Mouse (Mus musculus): ENCODE measurements around the gene Bloc1s6. TPM values are rescaled to one million over a fixed set of nuclear protein-coding genes. Genes with fewer than 3 reads are reported as not detected.

Gene Bloc1s6
- polyA plus RNA-seq, 1 experiment, result 38.2 TPM

DNA sequence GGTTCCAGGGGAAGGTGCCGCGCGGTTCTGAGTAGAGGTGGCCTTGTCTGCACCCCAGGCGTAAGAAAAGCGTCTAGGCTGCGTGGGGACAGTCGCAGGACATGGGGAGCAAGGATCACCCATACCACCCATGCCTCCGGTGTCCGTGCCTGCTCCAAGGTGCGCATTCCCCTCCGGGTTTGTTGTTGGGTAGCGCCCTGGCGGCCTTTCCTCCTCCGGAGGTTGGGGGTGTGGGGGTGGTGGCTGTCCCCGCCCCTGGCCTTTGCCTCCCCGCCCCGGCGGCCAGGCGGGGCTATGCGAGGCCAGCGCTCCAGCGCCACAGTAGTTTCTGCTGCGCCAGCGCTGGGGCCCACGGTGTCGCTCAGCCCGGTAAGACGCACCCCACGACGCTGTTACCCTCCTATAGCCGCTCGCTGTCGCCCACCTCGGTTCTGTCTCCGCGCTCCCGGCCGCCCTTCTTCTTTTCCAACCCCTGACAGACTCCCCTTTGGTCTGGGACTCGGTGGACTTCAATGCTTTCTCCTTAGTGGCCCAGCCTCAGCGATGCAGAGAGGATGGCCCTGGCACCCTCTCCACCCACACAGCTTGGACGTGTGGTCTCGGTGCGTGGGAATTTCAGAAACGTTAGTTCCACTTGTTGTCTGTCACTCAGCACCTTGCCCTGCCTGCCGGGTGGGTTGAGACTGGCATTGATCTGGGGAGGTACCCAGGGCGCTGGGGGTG, 26.9 kb downstream of the Bloc1s6 start, which contains the start of gene Sqor:
TSS of gene Sqor (plus strand) at position 167 of the 723 bp plus-strand sequence.
- peak; percentile 76 for DNase-seq (ENCODE audit: low spot score)

DNA sequence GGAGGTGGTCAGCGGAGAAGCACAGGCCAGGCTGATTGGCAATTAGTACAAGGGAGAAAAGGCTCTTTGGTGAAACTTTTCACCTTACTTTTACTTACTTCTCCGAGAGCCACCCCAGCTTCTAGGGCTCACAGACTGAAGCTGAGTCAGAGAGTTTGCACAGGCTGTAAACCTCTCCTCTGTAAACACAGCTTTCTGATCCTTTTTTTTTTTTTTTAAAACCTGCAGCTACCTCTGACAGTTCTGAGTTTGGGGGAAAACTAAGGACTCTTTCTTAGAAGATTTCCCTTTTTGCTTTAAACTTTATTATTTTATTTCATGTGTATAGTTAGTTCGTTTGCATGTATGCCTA, 27.5 kb downstream of the Bloc1s6 start:
- DNase-seq (ENCODE audit: low spot score), result no peak

DNA sequence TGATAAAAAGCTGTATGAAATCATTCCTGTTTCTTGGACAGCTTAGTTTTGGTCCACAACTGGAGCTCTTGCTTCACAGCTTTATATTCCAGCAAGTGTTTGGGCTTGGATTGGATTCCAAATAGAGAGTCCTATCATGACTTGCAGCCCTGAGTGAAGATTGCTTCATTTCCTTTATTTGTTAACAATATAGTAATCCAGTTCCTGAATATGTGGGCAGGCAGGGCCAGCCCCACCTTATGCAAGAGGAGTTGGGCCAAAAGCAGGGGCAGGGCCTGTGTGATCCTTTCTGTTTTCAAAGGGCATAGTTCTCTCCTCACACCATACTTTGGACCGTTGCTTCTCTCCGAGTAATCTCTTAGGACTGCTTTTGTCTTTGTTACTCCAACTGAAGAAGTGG, 32.7 kb downstream of the Bloc1s6 start:
- DNase-seq (ENCODE audit: low spot score), result no peak

DNA sequence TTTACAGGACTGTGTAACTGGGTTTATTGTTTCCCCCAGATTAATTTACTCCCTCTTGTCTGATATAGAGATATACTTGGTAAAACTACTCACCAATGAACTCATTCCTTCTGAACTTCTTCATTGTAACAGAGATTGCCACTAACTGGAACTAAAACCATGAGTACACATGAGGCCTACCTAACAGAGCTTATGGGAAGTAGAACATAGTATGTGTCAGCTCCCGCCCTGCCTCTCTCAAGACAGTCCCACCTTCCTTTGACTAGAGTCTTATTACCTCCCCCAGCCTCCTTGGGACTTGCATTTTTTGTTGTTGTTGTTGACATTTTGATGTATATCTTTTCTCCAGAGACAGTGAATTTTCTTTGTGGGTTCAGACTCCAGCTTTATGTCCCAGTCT, 34.6 kb downstream of the Bloc1s6 start:
- DNase-seq (ENCODE audit: low spot score), result no peak

DNA sequence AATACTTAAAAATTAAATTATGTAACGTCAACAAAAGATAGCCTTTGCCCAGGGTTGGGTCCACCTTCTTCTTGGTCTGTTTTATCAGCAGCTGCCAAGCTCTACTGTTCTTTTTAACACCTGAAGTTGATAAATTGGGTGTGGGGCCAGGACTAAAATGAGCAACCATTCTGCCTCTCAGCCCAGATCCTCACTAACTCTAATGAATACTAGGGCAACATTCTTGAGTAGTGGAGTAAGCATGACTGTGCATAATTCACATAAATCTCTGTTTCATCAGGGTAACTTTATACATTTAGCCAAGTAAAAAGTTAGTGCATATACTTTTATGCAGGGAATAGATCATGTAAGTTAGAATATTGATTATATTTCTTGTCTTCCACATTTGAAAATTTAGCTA, 37.2 kb downstream of the Bloc1s6 start:
- no peak for DNase-seq (ENCODE audit: low spot score)

DNA sequence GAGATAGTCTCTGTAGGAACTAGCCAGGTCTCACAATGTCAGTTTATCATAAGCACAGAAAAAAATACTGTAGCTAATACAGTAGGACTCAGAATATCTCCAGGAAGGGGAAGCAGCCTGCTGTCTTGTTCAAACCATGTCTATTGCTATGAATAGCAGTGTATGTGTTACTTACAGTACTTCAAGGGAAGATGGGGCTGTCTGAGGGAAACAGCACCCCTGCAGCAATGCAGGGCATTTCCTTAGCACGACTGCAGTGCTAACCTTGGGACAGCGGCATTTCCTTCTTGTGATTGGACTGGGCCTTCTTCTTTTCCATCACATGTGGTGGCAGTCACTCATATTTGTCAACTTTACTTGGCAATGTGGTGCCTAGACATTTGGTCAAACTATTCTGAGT, 38.5 kb downstream of the Bloc1s6 start:
- no peak for DNase-seq (ENCODE audit: low spot score)

DNA sequence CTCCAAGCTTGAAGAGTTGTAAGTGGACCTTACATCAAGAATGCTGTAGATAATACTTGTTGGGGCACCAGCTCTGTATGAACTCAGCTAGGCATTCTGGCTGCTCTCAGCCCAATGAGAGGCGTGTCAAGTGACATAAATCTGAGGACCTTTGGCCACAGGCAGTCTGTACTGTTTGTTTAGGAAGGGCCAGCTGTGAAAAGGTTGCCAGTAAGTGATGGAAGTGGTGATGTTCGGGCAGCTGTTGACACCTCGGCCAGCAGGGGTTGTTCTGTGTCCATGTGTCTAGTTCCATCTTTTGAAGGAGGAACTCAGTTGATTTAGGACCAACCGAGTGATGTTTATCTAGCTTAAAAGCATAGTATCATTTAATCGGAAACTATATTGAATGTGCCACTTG, 41.7 kb downstream of the Bloc1s6 start:
- DNase-seq (ENCODE audit: low spot score), result no peak

DNA sequence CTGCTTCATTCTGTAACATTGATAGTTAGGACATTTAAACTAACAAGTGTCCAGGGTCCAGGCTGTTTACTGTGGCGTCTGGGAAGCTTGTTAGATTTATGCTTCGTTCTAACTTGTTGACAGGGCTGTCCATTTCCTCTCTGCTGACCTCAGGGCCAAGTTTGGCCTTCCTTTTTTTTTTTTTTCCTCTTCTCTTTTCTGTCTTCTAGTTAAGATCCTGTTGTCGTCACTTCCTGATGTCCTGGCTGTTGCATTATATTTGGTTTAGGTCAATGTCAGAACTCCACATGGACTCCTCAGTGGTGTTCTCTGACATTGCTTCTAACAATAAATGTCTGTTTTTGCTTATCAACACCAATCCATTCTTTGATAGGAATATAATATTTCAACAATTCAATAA, 42.1 kb downstream of the Bloc1s6 start:
- no peak for DNase-seq (ENCODE audit: low spot score)

DNA sequence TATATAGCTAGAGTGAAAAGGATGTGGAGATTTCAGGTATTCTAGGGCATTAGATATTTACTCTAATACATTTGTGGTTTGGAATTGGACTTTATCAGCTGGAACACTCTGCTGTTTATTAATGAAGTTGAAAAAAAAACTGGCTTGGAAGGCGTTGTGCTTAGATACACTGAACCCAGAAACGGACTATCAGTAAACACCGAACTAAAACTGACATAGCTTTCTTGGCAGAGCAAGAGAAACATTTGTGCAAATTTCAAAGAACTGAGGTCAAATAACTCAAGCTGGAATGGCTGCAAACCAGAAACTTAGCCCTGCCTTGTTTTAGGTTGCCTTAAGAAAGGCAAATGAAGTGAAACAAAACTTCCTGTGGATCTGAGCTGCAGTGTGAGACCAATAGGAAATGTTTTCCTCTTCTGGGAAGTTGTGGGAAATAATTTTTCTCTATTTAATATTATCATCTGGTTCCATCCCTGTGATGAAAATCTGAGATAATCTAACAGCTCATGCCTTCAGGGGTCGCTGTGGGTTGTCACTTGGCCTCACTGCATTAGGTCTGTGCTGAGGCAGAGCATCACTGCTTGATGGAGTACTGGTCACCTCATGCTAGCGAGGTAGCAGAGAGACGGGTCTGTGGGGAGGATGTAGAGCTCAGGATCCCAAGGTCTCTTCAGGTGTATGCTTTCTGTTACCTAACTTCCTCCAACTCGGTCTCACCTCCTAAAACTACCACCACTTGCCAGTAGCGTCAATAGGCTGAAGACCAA, 43.5 kb downstream of the Bloc1s6 start:
- no peak for DNase-seq (ENCODE audit: low spot score)

DNA sequence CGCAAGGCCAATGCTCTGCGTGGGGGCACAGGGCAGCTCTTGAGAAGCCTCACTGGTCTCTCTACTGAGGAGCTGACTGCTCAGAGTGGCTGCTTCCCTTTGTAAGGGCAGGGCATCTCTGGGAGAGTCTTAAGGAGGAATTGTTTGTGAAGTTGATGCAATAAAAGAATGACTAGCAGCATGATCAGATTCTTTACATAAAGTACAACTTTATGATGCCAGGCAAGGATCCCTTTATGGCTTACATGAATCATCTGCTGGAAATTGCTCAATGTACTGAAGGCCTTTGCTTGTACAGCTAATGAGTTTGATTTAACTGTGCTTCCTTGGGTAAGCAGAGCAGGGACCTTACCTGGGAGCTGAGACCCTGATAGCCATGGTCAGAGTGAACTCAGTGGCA, 45.4 kb downstream of the Bloc1s6 start:
- DNase-seq (ENCODE audit: low spot score), result no peak

DNA sequence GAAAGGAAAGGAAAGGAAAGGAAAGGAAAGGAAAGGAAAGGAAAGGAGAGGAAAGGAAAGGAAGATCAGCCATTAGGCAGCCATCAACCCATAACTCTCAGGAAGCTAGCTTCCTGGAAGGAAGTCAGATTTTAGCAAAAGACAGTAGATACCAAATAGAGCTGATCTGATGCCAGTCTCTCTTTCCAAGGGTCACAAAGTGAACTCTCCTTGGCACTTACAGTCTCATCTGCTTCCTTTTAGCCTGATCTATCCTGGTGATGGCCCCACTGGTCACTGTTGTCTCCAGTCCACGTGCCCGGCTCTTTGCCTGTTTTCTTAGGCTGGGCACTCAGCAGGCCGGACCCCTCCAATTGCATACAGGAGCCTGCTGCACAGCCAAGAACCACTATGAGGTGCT, 46.4 kb downstream of the Bloc1s6 start:
- DNase-seq (ENCODE audit: low spot score), result no peak

DNA sequence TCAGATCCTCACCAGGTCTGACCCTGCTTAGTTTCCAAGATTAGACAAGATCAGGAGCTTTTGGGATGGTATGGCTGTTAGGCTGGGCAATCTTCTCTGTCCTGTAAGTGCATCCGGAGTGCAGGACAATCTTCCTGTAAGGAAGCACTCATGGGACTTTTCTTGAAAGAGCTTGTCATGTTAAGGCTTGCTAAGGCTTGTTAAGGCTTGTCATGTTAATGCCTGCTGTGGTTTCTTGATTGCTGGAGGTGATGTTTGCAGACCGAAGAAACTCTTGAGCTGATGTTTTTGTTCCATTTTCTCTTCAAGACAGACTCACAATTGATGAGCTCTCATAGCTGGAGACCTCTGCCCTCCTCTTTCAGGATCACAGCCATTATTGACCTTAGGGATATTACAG, 47.9 kb downstream of the Bloc1s6 start:
- no peak for DNase-seq (ENCODE audit: low spot score)

DNA sequence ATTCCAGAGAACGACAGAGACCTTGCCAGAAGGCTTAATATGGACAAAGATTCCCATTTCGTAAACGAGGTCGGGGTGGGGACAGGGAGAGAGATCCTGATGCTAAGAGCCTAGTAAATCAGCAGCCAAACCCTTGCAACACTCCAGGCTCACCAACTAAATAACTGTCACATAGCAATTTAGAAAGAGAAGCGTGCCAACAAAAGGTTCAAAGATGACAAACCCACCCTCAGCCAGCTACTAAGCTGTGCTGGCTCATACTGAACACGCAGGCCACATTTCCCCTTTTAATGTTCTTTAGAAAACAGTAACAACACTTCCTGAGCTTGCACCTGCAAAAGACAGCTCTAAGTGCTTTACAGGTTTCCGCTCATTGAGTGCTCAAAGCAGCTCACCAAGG, 51.0 kb downstream of the Bloc1s6 start:
- no peak for DNase-seq (ENCODE audit: low spot score)

DNA sequence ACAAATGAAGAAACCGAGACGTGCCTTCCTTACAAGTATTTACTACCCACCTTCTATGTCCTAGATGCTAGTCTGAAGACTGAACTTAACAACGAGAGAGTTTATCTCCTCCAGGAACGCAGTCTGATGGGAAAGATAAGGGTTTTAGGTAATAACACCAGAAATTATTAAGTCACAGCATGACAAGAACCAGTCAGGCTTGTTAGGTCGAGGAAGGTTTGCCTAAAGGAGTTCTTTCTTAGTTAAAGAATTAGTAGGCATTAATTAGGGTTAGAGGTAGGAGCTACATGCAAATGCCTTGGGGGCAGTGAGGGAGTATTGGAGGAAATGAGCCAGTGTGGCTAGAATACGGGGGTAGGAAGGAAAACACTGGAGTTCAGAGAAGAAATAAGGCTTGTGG, 51.4 kb downstream of the Bloc1s6 start:
- DNase-seq (ENCODE audit: low spot score), result no peak

Other genes starting within 250 kb of the Bloc1s6 start
- 17.8 and 17.9 TPM in 2 replicates for gene Gatm, start 127.2 kb upstream of the Bloc1s6 start, polyA plus RNA-seq (2012; rRNA removed)
- gene AA467197, start 101.5 kb upstream of the Bloc1s6 start, polyA plus RNA-seq (2012; rRNA removed), result 0.77 and 1.4 TPM in 2 replicates
- gene Slc30a4, start 35.8 kb upstream of the Bloc1s6 start, polyA plus RNA-seq (2012; rRNA removed), result 10.8 and 12.1 TPM in 2 replicates
- gene Sqor, start 26.7 kb downstream of the Bloc1s6 start, polyA plus RNA-seq (2012; rRNA removed), result 87.2 and 91.2 TPM in 2 replicates